Mouse (Mus musculus) limb, embryonic 15.5 days (tissue): ENCODE results near the gene Rps8. TPM values are rescaled to one million over a fixed set of nuclear protein-coding genes. Genes with fewer than 3 reads are reported as not detected.

Source experiments
- ATAC-seq: fragments of 200-750 bp; cut with Nextera tagmentation; 2 replicates; pipeline ENCODE4 v1.8.0; 2017; ENCODE audit warnings: low read depth, moderate TSS enrichment; ENCODE audit not compliant: insufficient number of reproducible peaks, low FRiP score, low TSS enrichment
- H3K27ac ChIP-seq: fragments of 300-500 bp; sonication (generic); 2 replicates; pipeline ENCODE4 v1.5.1; 2015; ENCODE audit warnings: moderate library complexity, mild to moderate bottlenecking, inconsistent platforms
- H3K27me3 ChIP-seq: fragments of 300-500 bp; sonication (generic); 2 replicates; pipeline ENCODE4 v1.6.1; 2015; ENCODE audit warnings: inconsistent platforms
- H3K36me3 ChIP-seq: fragments of 300-500 bp; sonication (generic); 2 replicates; pipeline ENCODE4 v1.6.1; 2015; ENCODE audit warnings: inconsistent platforms
- H3K4me1 ChIP-seq: fragments of 300-500 bp; sonication (generic); 2 replicates; pipeline ENCODE4 v1.6.1; 2015; ENCODE audit warnings: inconsistent platforms
- H3K4me2 ChIP-seq: fragments of 300-500 bp; sonication (generic); 2 replicates; pipeline ENCODE4 v1.6.1; 2015; ENCODE audit warnings: mild to moderate bottlenecking, inconsistent platforms
- H3K4me3 ChIP-seq: fragments of 300-500 bp; sonication (generic); 2 replicates; pipeline ENCODE4 v1.5.1; 2015; ENCODE audit warnings: mild to moderate bottlenecking, inconsistent platforms
- H3K9ac ChIP-seq: fragments of 300-500 bp; sonication (generic); 2 replicates; pipeline ENCODE4 v1.6.1; 2015; ENCODE audit warnings: inconsistent platforms
- H3K9me3 ChIP-seq: fragments of 300-500 bp; sonication (generic); 2 replicates; pipeline ENCODE4 v1.6.1; 2016; ENCODE audit warnings: inconsistent platforms
- WGBS: fragments of 180-500 bp; shearing (Covaris S2); methylation state at CpG from one replicate; pipeline ENCODE4 v1.1.7; 2015; 5-methylcytosine and 5-hydroxymethylcytosine counted together
- polyA plus RNA-seq: library from polyadenylated mRNA; unstranded; fragments of >200 nt; fragmentation: Nextera tagmentation; extraction: Ambion mirVana; gene quantifications from 2 replicates; pipeline ENCODE4 v1.2.1, GENCODE M21; 2015

The Rps8 gene
- polyA plus RNA-seq, 1 experiment from 2014 or later, result 994 TPM

GRCm38 (mm10) chr4:117169936-117170335 is 13.9 kb upstream of the Rps8 start:
- no peaks in the 10 kb centered on the region for H3K4me1 ChIP-seq
- no peak overlapping the region for H3K4me3 ChIP-seq
- no peak overlapping the region for H3K4me2 ChIP-seq
- ATAC-seq, result no peak
- no peak overlapping the region for H3K9ac ChIP-seq
- H3K27me3 ChIP-seq, result no peaks in the 10 kb centered on the region
- H3K36me3 ChIP-seq, result peaks cover 92% of the 10 kb centered on the region
- H3K27ac ChIP-seq, result no peak overlapping the region
- no peaks in the 10 kb centered on the region for H3K9me3 ChIP-seq
- 93% methylated on average over 5 of the region's 5 CpGs for WGBS

GRCm38 (mm10) chr4:117161183-117161582 is 5.1 kb upstream of the Rps8 start:
- ATAC-seq, result no peak
- Histone ChIP-seq H3K4me2 (no peak overlapping the region), H3K4me1 (no peaks in the 10 kb centered on the region), H3K9me3 (no peaks in the 10 kb centered on the region), H3K9ac (no peak overlapping the region), H3K36me3 (peaks cover 55% of the 10 kb centered on the region), H3K4me3 (no peak overlapping the region), H3K27ac (no peak overlapping the region), H3K27me3 (no peaks in the 10 kb centered on the region)
- WGBS, result 62% methylated on average over 4 of the region's 4 CpGs

- no peak for ATAC-seq
- H3K27me3 ChIP-seq, result no peaks in the 10 kb centered on the region
- no peaks in the 10 kb centered on the region for H3K9me3 ChIP-seq
- no peak overlapping the region for H3K27ac ChIP-seq
- 76% methylated on average over 10 of the region's 10 CpGs for WGBS
- no peak overlapping the region for H3K4me2 ChIP-seq
- no peak overlapping the region for H3K4me3 ChIP-seq
- peaks cover 39% of the 10 kb centered on the region for H3K36me3 ChIP-seq
- no peak overlapping the region for H3K9ac ChIP-seq
- peaks cover 4% of the 10 kb centered on the region; the same call in 1 of the 2 replicates for H3K4me1 ChIP-seq
Measured at GRCm38 (mm10) chr4:117159666-117160065, 3.6 kb upstream of the Rps8 start.

DNA sequence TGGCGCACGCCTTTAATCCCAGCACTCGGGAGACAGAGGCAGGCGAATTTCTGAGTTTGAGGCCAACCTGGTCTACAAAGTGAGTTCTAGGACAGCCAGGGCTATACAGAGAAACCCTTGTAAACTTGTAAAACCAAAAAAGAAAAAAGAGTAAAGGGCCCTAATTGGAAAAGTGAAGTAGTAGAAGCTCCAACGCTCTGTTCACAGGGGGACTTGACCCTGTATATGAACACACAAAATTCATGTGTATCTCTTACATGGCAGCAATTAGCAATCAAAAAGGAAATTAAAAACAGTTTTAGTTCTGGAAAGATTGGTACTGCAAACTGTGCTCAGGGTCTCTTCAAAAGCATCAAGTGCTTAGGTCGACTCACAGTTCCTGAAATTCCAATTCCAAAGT is 329 bp upstream of the Rps8 start:
- no peak for ATAC-seq

GRCm38 (mm10) chr4:117155020-117155791 is 837 bp downstream of the Rps8 start:
- WGBS, result 1% methylated on average over 44 of the region's 44 CpGs
- peaks cover 25% of the 10 kb centered on the region for H3K4me1 ChIP-seq
- no peaks in the 10 kb centered on the region for H3K27me3 ChIP-seq
- ATAC-seq, result no peak
- peak overlapping the region; percentile 70 for H3K4me2 ChIP-seq
- peak overlapping the region; percentile 95 for H3K9ac ChIP-seq
- peak overlapping the region; percentile 69 for H3K4me3 ChIP-seq
- H3K36me3 ChIP-seq, result peaks cover 46% of the 10 kb centered on the region
- no peaks in the 10 kb centered on the region for H3K9me3 ChIP-seq
- H3K27ac ChIP-seq, result peak overlapping the region; percentile 95

More for the DNA sequence above, 329 bp upstream of the Rps8 start:
- no peaks in the 10 kb centered on the region for H3K27me3 ChIP-seq
- H3K27ac ChIP-seq, result peak overlapping the region; percentile 95
- peaks cover 25% of the 10 kb centered on the region for H3K4me1 ChIP-seq
- peak overlapping the region; percentile 69 for H3K4me3 ChIP-seq
- no peaks in the 10 kb centered on the region for H3K9me3 ChIP-seq
- H3K4me2 ChIP-seq, result peak overlapping the region; percentile 70
- peaks cover 44% of the 10 kb centered on the region for H3K36me3 ChIP-seq
- no peak overlapping the region; the same call in 1 of the 2 replicates for H3K9ac ChIP-seq
- 27% methylated on average over 6 of the region's 6 CpGs for WGBS

GRCm38 (mm10) chr4:117152714-117153113 is 3.3 kb downstream of the Rps8 start:
- Histone ChIP-seq H3K9me3 (no peaks in the 10 kb centered on the region), H3K4me2 (no peak overlapping the region), H3K27me3 (no peaks in the 10 kb centered on the region), H3K4me1 (peaks cover 25% of the 10 kb centered on the region), H3K9ac (no peak overlapping the region), H3K27ac (no peak overlapping the region; the same call in 1 of the 2 replicates), H3K4me3 (no peak overlapping the region), H3K36me3 (peaks cover 51% of the 10 kb centered on the region)
- 82% methylated on average over 5 of the region's 5 CpGs for WGBS
- ATAC-seq, result no peak

DNA sequence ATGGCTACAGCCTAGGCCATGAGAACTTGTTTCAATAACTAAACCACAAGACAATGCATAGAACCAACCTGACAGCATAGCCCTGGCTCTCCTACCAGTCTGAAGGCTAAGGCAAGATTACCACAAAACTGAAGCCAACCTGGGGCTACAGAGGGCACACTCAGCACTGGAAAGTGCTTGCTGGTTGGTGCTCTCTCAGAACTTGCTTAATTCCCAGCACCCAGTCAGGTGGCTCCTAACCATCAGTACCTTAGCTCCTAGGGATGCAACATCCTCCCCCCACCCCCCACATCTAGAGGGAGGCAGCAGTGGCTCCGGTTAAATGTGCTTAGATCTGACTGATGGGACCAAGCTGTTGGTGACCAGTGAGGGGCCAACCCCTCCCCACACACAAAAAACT is 4.6 kb downstream of the Rps8 start:
- Histone ChIP-seq H3K4me3 (no peak overlapping the region), H3K4me2 (no peak overlapping the region), H3K27ac (no peak overlapping the region), H3K9me3 (no peaks in the 10 kb centered on the region), H3K27me3 (no peaks in the 10 kb centered on the region), H3K9ac (no peak overlapping the region), H3K36me3 (peaks cover 51% of the 10 kb centered on the region), H3K4me1 (peaks cover 25% of the 10 kb centered on the region)
- no peak for ATAC-seq
- WGBS, result 87% methylated on average over 1 of the region's 1 CpGs

GRCm38 (mm10) chr4:117150212-117150733 is 5.8 kb downstream of the Rps8 start:
- H3K9me3 ChIP-seq, result no peaks in the 10 kb centered on the region
- peaks cover 51% of the 10 kb centered on the region for H3K36me3 ChIP-seq
- H3K4me3 ChIP-seq, result no peak overlapping the region
- H3K4me1 ChIP-seq, result peaks cover 25% of the 10 kb centered on the region
- H3K4me2 ChIP-seq, result no peak overlapping the region
- H3K27me3 ChIP-seq, result no peaks in the 10 kb centered on the region
- H3K27ac ChIP-seq, result no peak overlapping the region
- no peak overlapping the region for H3K9ac ChIP-seq
- no peak for ATAC-seq
- WGBS, result 84% methylated on average over 6 of the region's 6 CpGs

GRCm38 (mm10) chr4:117149291-117150211 is 6.5 kb downstream of the Rps8 start:
- Histone ChIP-seq H3K4me2 (no peak overlapping the region), H3K36me3 (peaks cover 51% of the 10 kb centered on the region), H3K27ac (0 out of 2 replicates have a peak overlapping the region, but pooled peaks have one; percentile 33), H3K9ac (no peak overlapping the region), H3K4me1 (peaks cover 20% of the 10 kb centered on the region), H3K27me3 (no peaks in the 10 kb centered on the region), H3K4me3 (no peak overlapping the region), H3K9me3 (no peaks in the 10 kb centered on the region)
- no peak for ATAC-seq
- WGBS, result 66% methylated on average over 6 of the region's 6 CpGs

GRCm38 (mm10) chr4:117148815-117149214 is 7.2 kb downstream of the Rps8 start:
- ATAC-seq, result no peak
- Histone ChIP-seq H3K4me1 (peaks cover 13% of the 10 kb centered on the region), H3K4me2 (no peak overlapping the region), H3K27me3 (no peaks in the 10 kb centered on the region), H3K9me3 (no peaks in the 10 kb centered on the region), H3K4me3 (no peak overlapping the region), H3K9ac (no peak overlapping the region), H3K27ac (0 out of 2 replicates have a peak overlapping the region, but pooled peaks have one; percentile 33), H3K36me3 (peaks cover 44% of the 10 kb centered on the region)
- WGBS, result 67% methylated on average over 24 of the region's 24 CpGs

- Histone ChIP-seq H3K4me1 (peaks cover 7% of the 10 kb centered on the region), H3K9ac (no peak overlapping the region), H3K4me2 (no peak overlapping the region), H3K9me3 (no peaks in the 10 kb centered on the region), H3K27me3 (no peaks in the 10 kb centered on the region), H3K36me3 (peaks cover 38% of the 10 kb centered on the region), H3K4me3 (no peak overlapping the region), H3K27ac (0 out of 2 replicates have a peak overlapping the region, but pooled peaks have one; percentile 33)
- 77% methylated on average over 18 of the region's 18 CpGs for WGBS
- no peak for ATAC-seq
Measured at GRCm38 (mm10) chr4:117148047-117148713, 7.9 kb downstream of the Rps8 start.
